Mouse (Mus musculus): ENCODE measurements at regions not wholly inside any gene's neighbourhood (a gene's known extent, or its start where the extent isn't known, plus 50 kb on each side); places are given as distances from the start of the nearest gene placed in this dataset.

DNA sequence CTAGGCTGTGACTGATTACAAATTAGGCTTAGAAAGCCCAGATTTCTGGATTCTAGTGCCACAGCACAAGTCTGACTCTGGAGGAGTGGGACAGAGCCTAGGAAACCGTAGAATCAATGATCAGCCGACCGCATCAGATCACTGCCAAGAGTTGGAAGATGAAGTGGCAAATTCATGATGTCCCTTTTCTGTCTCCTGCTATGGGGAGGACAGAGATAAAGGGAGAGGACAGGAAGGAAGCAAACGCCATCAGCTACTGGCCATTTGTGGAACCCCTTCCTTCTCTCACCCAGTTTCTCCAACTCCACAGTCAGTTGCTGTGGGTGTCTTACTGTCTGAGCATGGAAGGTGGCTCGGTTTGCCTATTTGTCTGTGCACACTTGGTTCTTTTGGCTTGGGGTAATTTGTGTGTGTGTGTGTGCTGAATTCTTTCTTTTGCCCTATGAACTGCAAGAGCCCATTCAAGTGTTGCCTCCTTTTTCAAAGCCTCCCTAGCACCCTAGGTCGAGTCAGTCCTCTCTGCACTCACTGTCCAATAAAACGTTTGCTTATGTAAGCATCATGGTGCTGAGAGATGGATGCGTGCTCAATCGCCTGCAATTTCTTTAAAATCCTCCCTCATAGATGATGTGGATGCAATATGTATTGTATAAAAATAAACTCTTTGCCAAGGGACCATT, 231.7 kb upstream of the Krr1 start:
- H3K4me2 ChIP-seq = no peak overlapping the region

DNA sequence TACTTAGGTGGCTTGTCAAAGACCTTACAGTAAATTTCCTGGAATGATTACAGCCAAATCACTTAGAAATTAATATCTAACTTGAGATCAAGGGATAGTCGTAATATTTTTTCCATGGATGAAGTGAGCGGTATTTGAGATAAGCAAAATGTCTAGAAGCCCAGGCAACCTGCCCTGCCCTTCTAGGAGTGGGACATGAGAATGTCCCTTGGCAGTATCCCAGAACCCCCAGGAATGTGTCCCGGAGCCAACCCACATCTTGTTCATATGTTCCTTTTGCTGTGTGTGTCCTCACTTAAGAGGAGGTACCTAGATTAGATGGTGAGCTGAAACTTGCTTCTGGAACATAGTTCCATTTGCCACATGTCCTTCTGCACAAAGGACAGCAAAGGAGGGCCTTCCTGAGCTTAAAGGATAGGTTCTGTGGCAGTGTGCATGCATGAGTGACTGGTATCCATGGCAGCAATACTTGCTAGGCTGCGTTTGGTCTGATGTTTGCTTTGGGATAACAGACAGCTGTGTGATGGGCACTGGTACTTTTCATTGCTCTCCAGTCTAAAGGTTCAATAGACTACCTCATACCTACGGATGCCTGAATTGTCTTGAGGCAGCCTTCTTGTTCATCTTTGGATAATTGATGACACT, 231.0 kb upstream of the Krr1 start:
- H3K9ac ChIP-seq = no peak overlapping the region
- H3K4me1 ChIP-seq = no peaks in the 10 kb centered on the region
- no peaks in the 10 kb centered on the region for H3K27me3 ChIP-seq (replicated peaks)
- WGBS = 71% methylated on average over 5 of the region's 5 CpGs
- no peaks in the 10 kb centered on the region for H3K36me3 ChIP-seq
- no peak overlapping the region for H3K27ac ChIP-seq
- ATAC-seq (ENCODE audit: insufficient read depth, low FRiP score, low read depth) = no peak; the same call in 1 of the 2 replicates
- H3K4me3 ChIP-seq (replicated peaks) = no peak overlapping the region
- H3K9me3 ChIP-seq = no peaks in the 10 kb centered on the region
- no peak overlapping the region for H3K4me2 ChIP-seq

More for the DNA sequence above, 231.7 kb upstream of the Krr1 start:
- H3K4me1 ChIP-seq = no peaks in the 10 kb centered on the region
- H3K9me3 ChIP-seq = no peaks in the 10 kb centered on the region
- H3K27ac ChIP-seq = no peak overlapping the region
- WGBS = 68% methylated on average over 9 of the region's 9 CpGs
- ATAC-seq (ENCODE audit: insufficient read depth, low FRiP score, low read depth) = no peak
- no peak overlapping the region for H3K9ac ChIP-seq
- no peaks in the 10 kb centered on the region for H3K27me3 ChIP-seq (replicated peaks)
- no peaks in the 10 kb centered on the region for H3K36me3 ChIP-seq
- no peak overlapping the region for H3K4me3 ChIP-seq (replicated peaks)

DNA sequence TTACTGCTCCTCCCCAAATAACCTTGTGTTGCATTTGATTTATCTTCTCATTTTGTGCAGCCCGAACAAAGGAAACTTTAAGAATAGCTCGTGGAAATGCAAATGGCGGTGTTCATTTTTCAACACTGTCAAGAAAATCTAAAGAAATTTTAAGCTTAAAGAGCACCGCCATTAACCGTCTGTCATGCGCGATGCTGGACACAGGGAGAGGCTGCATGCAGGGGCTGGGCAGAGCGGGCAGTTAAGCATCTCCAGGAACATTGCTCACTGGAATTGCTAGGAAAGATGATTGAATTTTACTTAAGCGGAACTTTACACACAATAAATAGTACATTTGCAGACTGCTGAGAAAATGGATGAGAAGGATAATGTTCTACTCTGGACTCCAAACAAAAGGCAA, 229.2 kb upstream of the Krr1 start:
- H3K36me3 ChIP-seq = no peaks in the 10 kb centered on the region
- no peak for ATAC-seq (ENCODE audit: insufficient read depth, low FRiP score, low read depth)
- H3K9ac ChIP-seq = no peak overlapping the region
- H3K4me1 ChIP-seq = no peaks in the 10 kb centered on the region
- H3K4me2 ChIP-seq = no peak overlapping the region
- H3K4me3 ChIP-seq (replicated peaks) = no peak overlapping the region
- H3K27me3 ChIP-seq (replicated peaks) = no peaks in the 10 kb centered on the region
- H3K9me3 ChIP-seq = no peaks in the 10 kb centered on the region
- no peak overlapping the region for H3K27ac ChIP-seq
- 37% methylated on average over 9 of the region's 9 CpGs for WGBS

DNA sequence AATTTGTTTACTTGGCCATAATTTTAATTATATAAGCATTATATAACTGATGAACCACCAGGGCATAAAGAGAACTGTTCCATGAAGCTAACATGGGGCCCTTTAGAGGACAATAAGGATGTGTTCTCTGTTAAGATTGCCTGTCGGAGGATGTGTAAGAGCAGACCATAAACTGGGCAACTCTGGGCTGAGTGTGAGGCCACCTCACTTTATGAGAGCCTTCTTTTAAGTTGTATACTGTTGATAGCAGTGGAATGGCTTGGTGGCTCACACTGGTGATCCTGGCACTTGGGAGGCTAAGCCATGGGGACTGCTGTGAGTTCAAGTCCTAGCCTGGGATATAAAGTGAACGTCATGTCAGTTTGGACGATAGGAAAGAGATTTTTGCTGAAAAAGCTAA, 227.3 kb upstream of the Krr1 start:
- H3K36me3 ChIP-seq = no peaks in the 10 kb centered on the region
- no peak overlapping the region for H3K4me2 ChIP-seq
- no peak overlapping the region for H3K9ac ChIP-seq
- no peaks in the 10 kb centered on the region for H3K27me3 ChIP-seq (replicated peaks)
- no peaks in the 10 kb centered on the region for H3K9me3 ChIP-seq
- ATAC-seq (ENCODE audit: insufficient read depth, low FRiP score, low read depth) = no peak
- no peak overlapping the region for H3K4me3 ChIP-seq (replicated peaks)
- no peak overlapping the region for H3K27ac ChIP-seq
- H3K4me1 ChIP-seq = no peaks in the 10 kb centered on the region
- WGBS = 84% methylated on average over 3 of the region's 3 CpGs

DNA sequence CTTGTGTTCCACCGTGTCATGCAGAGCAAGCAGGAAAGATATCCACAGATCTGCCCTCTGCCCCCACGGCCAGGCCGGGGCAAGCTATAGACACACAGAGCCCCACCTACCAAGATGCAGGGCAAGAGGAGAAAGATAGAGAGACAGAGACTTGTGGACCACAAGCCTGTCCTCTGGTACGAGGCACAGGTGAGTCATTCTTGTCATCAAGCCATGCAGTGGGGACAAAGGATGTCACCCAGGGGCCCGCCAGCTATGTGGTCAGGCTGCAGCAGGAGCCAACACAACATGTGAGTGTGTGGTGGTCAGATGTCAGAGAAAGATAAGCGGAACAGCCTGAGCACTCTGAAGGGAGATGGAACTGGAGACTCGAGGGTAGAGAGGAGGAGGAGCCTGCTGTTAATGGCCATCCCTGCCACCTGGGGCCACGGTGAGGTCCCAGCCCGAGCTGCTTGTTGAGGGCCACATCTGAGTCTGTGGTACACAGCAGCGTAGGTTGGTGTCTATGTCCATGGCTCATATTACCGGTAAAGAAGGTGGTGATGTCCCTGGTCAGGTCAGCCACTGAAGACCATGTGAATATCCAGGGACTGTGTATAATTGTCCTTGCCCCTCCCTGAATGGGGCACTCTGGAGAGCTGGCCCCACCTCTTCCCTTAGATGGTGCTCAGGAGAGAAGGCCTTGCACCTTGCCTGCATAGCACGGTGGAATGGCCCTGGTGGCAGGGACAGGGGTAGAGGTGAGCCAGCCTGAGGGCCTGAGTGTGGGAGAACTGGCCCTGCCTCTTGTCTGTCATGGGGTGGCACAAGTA, 226.2 kb upstream of the Krr1 start:
- Histone ChIP-seq H3K36me3 (no peaks in the 10 kb centered on the region), H3K9me3 (no peaks in the 10 kb centered on the region), H3K4me3 (replicated peaks) (no peak overlapping the region), H3K4me1 (no peaks in the 10 kb centered on the region), H3K4me2 (no peak overlapping the region), H3K27me3 (replicated peaks) (no peaks in the 10 kb centered on the region), H3K27ac (no peak overlapping the region), H3K9ac (no peak overlapping the region)
- ATAC-seq (ENCODE audit: insufficient read depth, low FRiP score, low read depth) = no peak; the same call in 1 of the 2 replicates
- 66% methylated on average over 12 of the region's 12 CpGs for WGBS

DNA sequence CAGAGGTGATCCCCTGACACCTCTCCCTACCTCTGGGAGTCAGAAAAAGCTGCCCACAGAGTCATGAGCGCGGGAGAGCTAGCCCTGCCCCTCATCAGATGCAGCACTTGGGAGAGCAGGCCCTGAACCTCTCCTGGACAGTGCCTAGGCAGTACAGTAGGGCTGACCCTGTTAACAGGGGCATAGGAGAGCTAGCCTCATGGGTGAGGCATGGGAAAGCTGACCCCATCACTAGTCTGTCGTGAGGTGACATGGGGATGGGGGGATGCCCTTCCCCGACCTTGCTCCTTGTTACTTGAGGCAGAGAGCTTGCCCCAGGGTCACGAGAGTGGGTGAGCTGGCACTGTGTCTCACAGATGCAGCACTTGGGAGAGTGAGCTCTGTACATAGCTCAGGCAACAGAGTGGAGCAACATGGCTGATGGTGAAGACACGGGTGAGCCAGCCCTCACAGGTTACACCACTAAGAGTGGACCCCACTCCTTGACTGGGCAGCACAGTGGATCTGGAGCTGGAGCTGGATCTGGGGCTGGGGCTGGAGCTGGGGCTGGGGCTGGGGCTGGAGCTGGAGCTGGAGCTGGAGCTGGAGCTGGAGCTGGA, 225.5 kb upstream of the Krr1 start:
- no peak overlapping the region for H3K4me2 ChIP-seq
- H3K27ac ChIP-seq = no peak overlapping the region
- ATAC-seq (ENCODE audit: insufficient read depth, low FRiP score, low read depth) = no peak
- no peak overlapping the region for H3K9ac ChIP-seq
- H3K27me3 ChIP-seq (replicated peaks) = no peaks in the 10 kb centered on the region
- H3K36me3 ChIP-seq = no peaks in the 10 kb centered on the region
- no peak overlapping the region for H3K4me3 ChIP-seq (replicated peaks)
- no peaks in the 10 kb centered on the region for H3K9me3 ChIP-seq
- no peaks in the 10 kb centered on the region for H3K4me1 ChIP-seq
- WGBS = 84% methylated on average over 6 of the region's 6 CpGs

DNA sequence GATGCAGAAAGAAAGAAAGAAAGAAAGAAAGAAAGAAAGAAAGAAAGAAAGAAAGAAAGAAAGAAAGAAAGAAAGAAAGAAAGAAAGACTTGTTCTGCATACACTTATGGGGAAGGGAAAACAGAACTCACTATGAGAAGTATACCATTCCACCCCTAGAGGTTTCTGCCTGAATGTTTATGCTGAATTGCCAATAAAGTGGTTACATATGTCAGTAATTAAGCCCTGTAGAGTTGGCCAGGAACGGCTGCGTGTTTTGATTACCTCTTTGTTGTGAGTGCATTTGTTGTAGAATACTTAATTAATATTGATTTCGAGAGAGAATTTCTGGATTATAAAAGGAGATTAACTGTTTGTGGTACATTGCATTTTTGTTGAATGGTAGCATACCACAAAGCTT, 224.0 kb upstream of the Krr1 start:
- no peak for ATAC-seq (ENCODE audit: insufficient read depth, low FRiP score, low read depth)
- H3K4me1 ChIP-seq = no peaks in the 10 kb centered on the region
- WGBS = 43% methylated on average over 3 of the region's 3 CpGs
- no peaks in the 10 kb centered on the region for H3K36me3 ChIP-seq
- H3K4me2 ChIP-seq = no peak overlapping the region
- H3K27me3 ChIP-seq (replicated peaks) = no peaks in the 10 kb centered on the region
- no peak overlapping the region for H3K27ac ChIP-seq
- no peak overlapping the region for H3K4me3 ChIP-seq (replicated peaks)
- H3K9ac ChIP-seq = no peak overlapping the region
- H3K9me3 ChIP-seq = no peaks in the 10 kb centered on the region

DNA sequence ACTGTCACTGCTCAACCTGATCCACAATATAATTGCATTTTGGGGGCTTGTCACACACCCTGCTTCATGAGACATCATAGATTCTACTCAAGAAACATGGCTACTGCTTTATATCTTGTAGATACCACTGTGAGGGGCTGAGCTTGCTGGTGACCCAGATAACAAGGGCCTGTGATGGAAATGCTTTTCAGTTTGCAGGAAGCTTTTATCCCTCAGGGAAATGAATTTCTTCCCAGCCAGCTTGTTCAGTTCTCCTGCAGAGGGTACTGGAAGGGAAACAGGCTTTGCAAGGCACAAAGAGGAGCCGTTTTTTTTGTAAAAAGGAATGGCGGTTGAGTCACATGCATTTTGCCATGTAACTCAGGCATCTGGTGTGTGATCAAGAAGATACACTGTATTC, 218.8 kb upstream of the Krr1 start:
- H3K4me3 ChIP-seq (replicated peaks) = no peak overlapping the region
- H3K27me3 ChIP-seq (replicated peaks) = no peaks in the 10 kb centered on the region
- H3K9ac ChIP-seq = no peak overlapping the region
- ATAC-seq (ENCODE audit: insufficient read depth, low FRiP score, low read depth) = no peak
- no peaks in the 10 kb centered on the region for H3K9me3 ChIP-seq
- 82% methylated on average over 2 of the region's 2 CpGs for WGBS
- H3K4me1 ChIP-seq = no peaks in the 10 kb centered on the region
- H3K4me2 ChIP-seq = no peak overlapping the region
- H3K36me3 ChIP-seq = no peaks in the 10 kb centered on the region
- no peak overlapping the region for H3K27ac ChIP-seq

DNA sequence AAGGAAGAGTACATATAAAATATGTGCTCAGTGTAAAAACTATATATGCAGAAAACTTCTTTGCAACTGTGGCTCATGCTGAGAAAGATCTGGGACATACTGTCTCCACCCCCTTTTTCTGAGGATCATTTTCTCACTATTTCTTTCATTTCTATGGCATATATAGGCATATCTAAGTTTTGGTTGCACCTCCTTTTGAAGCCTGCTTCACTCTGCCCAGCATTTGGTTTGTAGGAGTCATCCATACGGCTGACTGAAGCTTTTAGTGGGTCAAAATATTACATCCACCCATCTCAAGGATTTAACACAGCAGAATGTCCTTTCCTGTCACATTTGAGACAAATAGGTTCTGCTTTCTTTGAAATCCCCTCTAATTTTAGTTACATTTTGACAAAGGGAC, 216.5 kb upstream of the Krr1 start:
- ATAC-seq (ENCODE audit: insufficient read depth, low FRiP score, low read depth) = no peak
- 26% methylated on average over 1 of the region's 1 CpGs for WGBS
- H3K9ac ChIP-seq = no peak overlapping the region
- no peak overlapping the region for H3K4me2 ChIP-seq
- no peaks in the 10 kb centered on the region for H3K4me1 ChIP-seq
- peak overlapping the region; percentile 70 for H3K27ac ChIP-seq
- no peaks in the 10 kb centered on the region for H3K36me3 ChIP-seq
- no peaks in the 10 kb centered on the region for H3K9me3 ChIP-seq
- H3K4me3 ChIP-seq (replicated peaks) = no peak overlapping the region
- no peaks in the 10 kb centered on the region for H3K27me3 ChIP-seq (replicated peaks)

DNA sequence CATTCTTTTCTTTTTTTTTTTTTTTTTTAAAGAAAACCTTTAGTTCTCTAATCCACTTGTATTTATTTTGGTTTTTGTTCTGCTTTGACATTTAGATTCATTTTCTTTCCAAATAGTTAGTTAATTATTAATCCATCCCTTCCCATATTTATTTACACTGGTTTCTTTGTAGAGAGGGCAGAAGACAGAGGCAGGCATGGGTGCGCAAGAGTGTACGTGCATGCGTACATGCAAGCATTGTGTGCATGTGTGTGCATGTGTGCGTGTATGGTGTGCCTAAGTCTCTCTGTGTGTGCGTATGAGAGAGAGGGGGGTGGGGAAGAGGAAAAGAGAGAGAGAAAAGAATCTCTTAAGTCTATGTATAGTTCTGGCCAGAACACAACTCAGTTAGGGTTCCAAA, 215.9 kb upstream of the Krr1 start:
- Histone ChIP-seq H3K4me2 (no peak overlapping the region), H3K4me3 (replicated peaks) (no peak overlapping the region), H3K27me3 (replicated peaks) (no peaks in the 10 kb centered on the region), H3K9me3 (no peaks in the 10 kb centered on the region), H3K36me3 (no peaks in the 10 kb centered on the region), H3K4me1 (no peaks in the 10 kb centered on the region), H3K9ac (no peak overlapping the region), H3K27ac (peak overlapping the region; percentile 33; the same call in 1 of the 2 replicates)
- ATAC-seq (ENCODE audit: insufficient read depth, low FRiP score, low read depth) = peak; percentile 83
- WGBS = 54% methylated on average over 5 of the region's 5 CpGs

DNA sequence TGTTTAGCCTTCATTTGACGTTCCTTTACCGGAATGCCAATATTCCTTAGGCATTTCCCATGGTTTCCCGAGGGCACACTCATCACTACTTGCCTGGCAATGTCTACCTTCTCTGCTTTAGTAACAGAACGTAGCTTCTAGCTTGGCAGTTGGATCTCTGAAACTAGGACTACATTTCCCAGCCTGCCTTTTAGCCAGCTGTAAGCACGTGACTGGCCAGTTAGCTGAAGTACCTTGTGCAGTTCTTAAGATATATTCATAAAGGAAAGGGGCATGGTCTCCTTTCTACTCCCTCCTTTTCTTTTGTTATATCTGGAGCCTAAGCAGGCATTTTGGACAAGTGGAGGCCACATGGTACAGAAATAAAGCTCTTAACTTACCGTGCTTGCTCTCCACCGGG, 214.8 kb upstream of the Krr1 start:
- no peak overlapping the region for H3K9ac ChIP-seq
- no peaks in the 10 kb centered on the region for H3K27me3 ChIP-seq (replicated peaks)
- H3K4me1 ChIP-seq = no peaks in the 10 kb centered on the region
- no peaks in the 10 kb centered on the region for H3K36me3 ChIP-seq
- no peak overlapping the region for H3K4me3 ChIP-seq (replicated peaks)
- H3K27ac ChIP-seq = no peak overlapping the region
- no peak for ATAC-seq (ENCODE audit: insufficient read depth, low FRiP score, low read depth)
- WGBS = 84% methylated on average over 7 of the region's 7 CpGs
- H3K9me3 ChIP-seq = no peaks in the 10 kb centered on the region
- H3K4me2 ChIP-seq = no peak overlapping the region

DNA sequence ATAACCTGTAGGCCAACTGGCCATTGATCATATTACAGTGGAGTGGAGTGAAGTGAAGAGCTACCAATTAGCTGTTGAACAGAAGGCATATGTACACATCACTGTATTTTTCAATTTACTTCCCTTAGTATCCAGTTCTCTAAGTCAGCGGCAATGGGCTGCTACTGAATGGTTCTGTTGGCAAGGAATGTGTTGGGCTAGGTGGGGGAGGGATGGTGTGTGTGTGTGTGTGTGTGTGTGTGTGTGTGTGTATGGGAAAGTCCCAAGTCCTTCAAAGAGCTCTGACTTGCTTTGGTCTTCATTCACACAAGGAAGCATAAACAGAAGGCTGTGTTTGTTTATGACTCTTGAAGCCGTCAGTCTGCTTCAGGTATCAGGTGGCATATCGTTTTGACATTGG, 213.0 kb upstream of the Krr1 start:
- no peak overlapping the region for H3K4me3 ChIP-seq (replicated peaks)
- no peaks in the 10 kb centered on the region for H3K36me3 ChIP-seq
- H3K4me1 ChIP-seq = no peaks in the 10 kb centered on the region
- H3K27ac ChIP-seq = no peak overlapping the region
- WGBS = 64% methylated on average over 3 of the region's 3 CpGs
- H3K9ac ChIP-seq = no peak overlapping the region
- no peak for ATAC-seq (ENCODE audit: insufficient read depth, low FRiP score, low read depth)
- H3K27me3 ChIP-seq (replicated peaks) = no peaks in the 10 kb centered on the region
- no peaks in the 10 kb centered on the region for H3K9me3 ChIP-seq
- H3K4me2 ChIP-seq = no peak overlapping the region

Measured in stomach, embryonic 15.5 days (tissue).